Mouse (Mus musculus) limb, embryonic 10.5 days (tissue): ENCODE measurements around the gene Map1b. TPM values are rescaled to one million over a fixed set of nuclear protein-coding genes. Genes with fewer than 3 reads are reported as not detected.
A peak's percentile ranks its signal among the peaks of the same experiment; 100 is the strongest.

ENCODE experiments used
- DNase-seq: peaks from one replicate; pipeline ENCODE4 v3.0.0-alpha.2; 2017; ENCODE audit warnings: low spot score
- H3K27ac ChIP-seq: fragments of 300-500 bp; sonication (generic); 2 replicates; pipeline ENCODE4 v1.5.1; 2016; ENCODE audit warnings: mild to moderate bottlenecking
- H3K27me3 ChIP-seq: fragments of 300-500 bp; sonication (generic); 2 replicates; pipeline ENCODE4 v1.6.1; 2016; ENCODE audit warnings: low read depth, mild to moderate bottlenecking; ENCODE audit not compliant: poor library complexity, severe bottlenecking
- H3K36me3 ChIP-seq: fragments of 300-500 bp; sonication (generic); 2 replicates; pipeline ENCODE4 v1.6.1; 2016; ENCODE audit warnings: mild to moderate bottlenecking, moderate library complexity
- H3K4me1 ChIP-seq: fragments of 300-500 bp; sonication (generic); 2 replicates; pipeline ENCODE4 v1.6.1; 2016
- H3K4me3 ChIP-seq: fragments of 300-500 bp; sonication (generic); 2 replicates; pipeline ENCODE4 v1.5.1; 2016; ENCODE audit warnings: mild to moderate bottlenecking, moderate library complexity
- H3K9me3 ChIP-seq: fragments of 300-500 bp; sonication (generic); replicated peaks from 2 replicates; pipeline ENCODE4 v1.6.1; 2016; ENCODE audit warnings: mild to moderate bottlenecking
- WGBS: fragments of 180-500 bp; shearing (Covaris S2); methylation state at CpG from one replicate; pipeline ENCODE4 v1.1.7; 2016; 5-methylcytosine and 5-hydroxymethylcytosine counted together
- polyA plus RNA-seq: library from polyadenylated mRNA; unstranded; fragments of >200 nt; fragmentation: Nextera tagmentation; extraction: Ambion mirVana; gene quantifications from 2 replicates; pipeline ENCODE4 v1.2.1, GENCODE M21; 2016

Gene Map1b
- polyA plus RNA-seq = 60.1 and 64.6 TPM in 2 replicates

GRCm38 (mm10) chr13:99516448-99516881, at the start of gene Map1b:
Gene Map1b, minus strand, starts transcription at chr13:99516540.
- under 1% methylated on average over 29 of the region's 32 CpGs for WGBS
- DNase-seq = peak; percentile 78
- H3K4me1 ChIP-seq = peaks cover 36% of the 10 kb centered on the region

GRCm38 (mm10) chr13:99564346-99564745, 48.0 kb upstream of the Map1b start:
- no peaks in the 10 kb centered on the region for H3K27me3 ChIP-seq
- no peak overlapping the region for H3K27ac ChIP-seq
- H3K9me3 ChIP-seq = no peaks in the 10 kb centered on the region
- H3K36me3 ChIP-seq = no peaks in the 10 kb centered on the region
- peak; percentile 66 for DNase-seq
- H3K4me1 ChIP-seq = peaks cover 28% of the 10 kb centered on the region
- H3K4me3 ChIP-seq = no peak overlapping the region
- WGBS = 26% methylated on average over 3 of the region's 3 CpGs

More at GRCm38 (mm10) chr13:99516448-99516881, at the start of gene Map1b:
- Histone ChIP-seq H3K27me3 (0 out of 2 replicates have a peak, but pooled peaks cover 4% of the 10 kb centered on the region), H3K4me3 (peak within 1 kb of the TSS; percentile 71), H3K36me3 (no peaks in the 10 kb centered on the region), H3K9me3 (no peaks in the 10 kb centered on the region), H3K27ac (peak within 1 kb of the TSS; percentile 82)

- Histone ChIP-seq H3K36me3 (no peaks in the 10 kb centered on the region), H3K4me3 (no peak overlapping the region), H3K4me1 (peaks cover 35% of the 10 kb centered on the region), H3K27ac (no peak overlapping the region), H3K9me3 (no peaks in the 10 kb centered on the region), H3K27me3 (no peaks in the 10 kb centered on the region)
- DNase-seq = no peak
- WGBS = 72% methylated on average over 3 of the region's 3 CpGs
Measured at GRCm38 (mm10) chr13:99563021-99563420, 46.7 kb upstream of the Map1b start.

DNA sequence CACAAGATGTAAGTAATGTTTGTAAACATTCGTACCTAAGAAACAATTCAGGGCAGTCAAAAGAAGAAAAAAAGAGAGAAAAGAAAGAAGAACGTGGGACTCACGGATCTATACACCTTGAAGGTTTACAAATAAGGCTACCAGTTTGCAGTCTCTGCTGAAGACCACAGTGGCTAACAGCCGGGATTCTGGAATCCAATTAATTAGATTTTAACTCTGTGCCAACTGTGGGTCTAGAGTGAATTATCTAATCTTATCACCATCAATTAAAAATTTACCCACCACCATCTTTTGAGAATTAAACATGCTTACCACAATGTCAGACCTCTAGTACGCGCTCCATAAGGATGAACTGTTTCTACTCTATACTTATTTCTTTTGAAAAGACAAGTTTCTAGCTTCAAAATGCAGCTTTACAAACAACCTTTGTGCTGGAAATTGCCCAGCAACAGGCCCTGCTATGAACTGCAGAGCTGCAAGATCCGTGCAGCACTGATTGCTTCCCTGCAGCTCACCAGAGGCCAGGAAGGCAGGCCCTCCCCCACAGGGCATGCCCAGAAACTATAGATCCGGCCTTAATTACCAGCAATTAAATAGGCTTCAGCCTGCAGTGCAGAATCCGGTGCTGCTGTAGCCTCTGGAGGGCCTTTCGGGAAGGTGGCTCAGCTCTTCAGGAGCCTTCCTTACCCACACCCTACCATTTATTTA, 45.7 kb upstream of the Map1b start:
- peak; percentile 44 for DNase-seq
- Histone ChIP-seq H3K27me3 (no peaks in the 10 kb centered on the region), H3K36me3 (no peaks in the 10 kb centered on the region), H3K4me3 (no peak overlapping the region), H3K9me3 (no peaks in the 10 kb centered on the region), H3K27ac (peak overlapping the region; percentile 72), H3K4me1 (peaks cover 38% of the 10 kb centered on the region)
- 46% methylated on average over 10 of the region's 10 CpGs for whole genome bisulfite sequencing

GRCm38 (mm10) chr13:99560674-99561639, 44.6 kb upstream of the Map1b start:
- DNase-seq = no peak
- peak overlapping the region; percentile 72 for H3K27ac ChIP-seq
- H3K4me3 ChIP-seq = no peak overlapping the region
- no peaks in the 10 kb centered on the region for H3K9me3 ChIP-seq
- no peaks in the 10 kb centered on the region for H3K27me3 ChIP-seq
- 65% methylated on average over 12 of the region's 13 CpGs for WGBS
- peaks cover 38% of the 10 kb centered on the region for H3K4me1 ChIP-seq
- H3K36me3 ChIP-seq = no peaks in the 10 kb centered on the region

- Histone ChIP-seq H3K27ac (no peak overlapping the region), H3K27me3 (no peaks in the 10 kb centered on the region), H3K9me3 (no peaks in the 10 kb centered on the region), H3K4me1 (peaks cover 38% of the 10 kb centered on the region), H3K36me3 (no peaks in the 10 kb centered on the region), H3K4me3 (no peak overlapping the region)
- 69% methylated on average over 12 of the region's 12 CpGs for WGBS
- no peak for DNase-seq
Measured at GRCm38 (mm10) chr13:99558216-99558906, 42.0 kb upstream of the Map1b start.

DNA sequence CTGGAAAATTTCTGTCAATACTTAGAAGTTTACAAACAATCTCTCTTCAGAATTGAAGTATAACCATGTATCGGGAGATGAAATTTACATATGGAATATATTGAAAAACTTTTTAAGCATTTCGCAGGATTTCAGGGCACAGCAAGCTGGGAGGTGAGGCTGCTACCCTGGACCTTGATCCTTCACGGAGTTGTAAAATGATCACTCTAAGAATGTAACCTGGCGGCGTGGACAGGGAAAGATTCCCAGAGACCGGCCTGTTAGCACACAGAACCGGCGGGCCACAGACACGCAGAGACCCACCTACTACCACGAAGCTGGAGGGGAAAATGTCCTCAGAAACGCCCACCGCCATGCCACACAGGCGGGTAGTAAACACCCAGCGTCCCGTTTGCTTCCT, 41.5 kb upstream of the Map1b start:
- no peaks in the 10 kb centered on the region for H3K36me3 ChIP-seq
- H3K27me3 ChIP-seq = no peaks in the 10 kb centered on the region
- no peak for DNase-seq
- no peak overlapping the region for H3K27ac ChIP-seq
- no peaks in the 10 kb centered on the region for H3K9me3 ChIP-seq
- H3K4me3 ChIP-seq = no peak overlapping the region
- WGBS = 60% methylated on average over 15 of the region's 15 CpGs
- peaks cover 34% of the 10 kb centered on the region for H3K4me1 ChIP-seq

- 89% methylated on average over 5 of the region's 5 CpGs for WGBS
- H3K27me3 ChIP-seq = no peaks in the 10 kb centered on the region
- H3K4me3 ChIP-seq = no peak overlapping the region
- DNase-seq = no peak
- H3K4me1 ChIP-seq = peaks cover 30% of the 10 kb centered on the region
- H3K27ac ChIP-seq = no peak overlapping the region
- H3K36me3 ChIP-seq = no peaks in the 10 kb centered on the region
- H3K9me3 ChIP-seq = no peaks in the 10 kb centered on the region
Measured at GRCm38 (mm10) chr13:99557331-99557730, 41.0 kb upstream of the Map1b start.

DNA sequence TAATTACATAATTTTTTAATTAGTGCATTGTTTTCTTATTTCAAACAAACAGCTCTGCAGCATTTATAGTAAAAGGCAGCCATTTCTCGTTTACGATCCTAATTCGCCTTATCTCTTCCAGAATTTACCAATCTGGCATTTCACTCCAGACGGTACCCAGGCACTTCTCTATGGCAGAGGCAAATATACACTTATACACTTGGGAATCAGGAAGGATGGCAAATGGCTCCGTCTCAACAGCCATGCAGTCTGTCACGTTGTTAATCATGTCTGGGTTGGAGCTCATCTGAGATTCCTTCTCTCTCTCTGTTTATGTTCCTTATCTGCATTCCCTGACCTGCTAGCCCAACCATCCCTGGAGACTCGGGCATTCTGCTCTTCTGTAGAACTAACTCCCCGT, 38.6 kb upstream of the Map1b start:
- WGBS = 67% methylated on average over 8 of the region's 8 CpGs
- H3K27ac ChIP-seq = no peak overlapping the region
- H3K4me3 ChIP-seq = no peak overlapping the region
- no peaks in the 10 kb centered on the region for H3K36me3 ChIP-seq
- no peaks in the 10 kb centered on the region for H3K27me3 ChIP-seq
- no peaks in the 10 kb centered on the region for H3K9me3 ChIP-seq
- no peak for DNase-seq
- peaks cover 19% of the 10 kb centered on the region for H3K4me1 ChIP-seq

DNA sequence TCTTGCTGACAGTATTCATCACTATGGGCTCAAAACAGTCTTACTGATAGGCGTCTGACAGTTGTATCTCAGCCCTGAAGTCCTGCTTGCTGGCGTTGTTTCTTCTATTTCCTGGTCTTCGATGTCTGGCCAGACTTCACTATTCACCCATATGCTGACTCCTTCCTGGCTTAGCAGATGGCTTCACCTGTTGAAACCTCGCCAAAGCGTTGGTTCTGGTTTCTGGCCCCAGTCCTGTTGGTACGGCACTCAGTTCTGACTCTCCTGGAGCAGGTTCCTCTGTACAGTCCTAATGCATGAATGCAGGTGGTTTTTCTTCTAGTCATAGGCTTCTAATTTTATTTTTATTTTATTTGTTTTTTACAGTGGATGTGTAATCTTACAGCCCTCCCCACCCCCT, 38.1 kb upstream of the Map1b start:
- H3K9me3 ChIP-seq = no peaks in the 10 kb centered on the region
- H3K4me3 ChIP-seq = no peak overlapping the region
- no peak overlapping the region for H3K27ac ChIP-seq
- H3K36me3 ChIP-seq = no peaks in the 10 kb centered on the region
- no peaks in the 10 kb centered on the region for H3K27me3 ChIP-seq
- WGBS = 90% methylated on average over 6 of the region's 6 CpGs
- DNase-seq = no peak
- H3K4me1 ChIP-seq = peaks cover 24% of the 10 kb centered on the region

- no peak for DNase-seq
- H3K36me3 ChIP-seq = no peaks in the 10 kb centered on the region
- no peaks in the 10 kb centered on the region for H3K9me3 ChIP-seq
- peaks cover 18% of the 10 kb centered on the region for H3K4me1 ChIP-seq
- no peaks in the 10 kb centered on the region for H3K27me3 ChIP-seq
- H3K4me3 ChIP-seq = no peak overlapping the region
- no peak overlapping the region for H3K27ac ChIP-seq
- WGBS = 90% methylated on average over 4 of the region's 4 CpGs
Measured at GRCm38 (mm10) chr13:99552381-99552780, 36.0 kb upstream of the Map1b start.

- Histone ChIP-seq H3K9me3 (no peaks in the 10 kb centered on the region), H3K27ac (no peak overlapping the region), H3K27me3 (no peaks in the 10 kb centered on the region), H3K4me3 (no peak overlapping the region), H3K36me3 (no peaks in the 10 kb centered on the region), H3K4me1 (peaks cover 18% of the 10 kb centered on the region)
- 79% methylated on average over 12 of the region's 12 CpGs for WGBS
- DNase-seq = no peak
Measured at GRCm38 (mm10) chr13:99550679-99551369, 34.5 kb upstream of the Map1b start.
